Mouse (Mus musculus): ENCODE data around the gene Ncam2. TPM values are rescaled to one million over a fixed set of nuclear protein-coding genes. Genes with fewer than 3 reads are reported as not detected.
A peak's percentile ranks its signal among the peaks of the same experiment; 100 is the strongest.

The Ncam2 gene
- polyA plus RNA-seq, 2 experiments, result 0.01 TPM; not detected in 1

GRCm38 (mm10) chr16:81365901-81366300 lies 165.4 kb downstream of the Ncam2 start:
- Histone ChIP-seq H3K9me3 (ENCODE audit: control insufficient read depth, low read length) (no peaks in the 10 kb centered on the region), H3K27ac (no peak overlapping the region), H3K4me1 (replicated peaks; ENCODE audit: control insufficient read depth in 2 of 2, insufficient read depth in 2 of 2, low read length in 1 of 2) (no peaks in the 10 kb centered on the region), H3K4me2 (ENCODE audit: low read depth) (no peak overlapping the region), H3K27me3 (ENCODE audit: control insufficient read depth, insufficient read depth, low read length) (no peaks in the 10 kb centered on the region), H3K9ac (replicated peaks) (no peak overlapping the region), H3K36me3 (replicated peaks; ENCODE audit: control insufficient read depth, insufficient read depth, low read depth) (no peaks in the 10 kb centered on the region), H3K4me3 (ENCODE audit: insufficient read depth in 1 of 2, low read depth in 2 of 2, low read length in 2 of 2) (no peak overlapping the region)
- ATAC-seq (ENCODE audit: insufficient read depth) (no peak), DNase-seq (ENCODE audit: low read depth in 3 of 3, low spot score in 3 of 3) (no peak)
- 62% methylated on average over 2 of the region's 2 CpGs for WGBS (ENCODE audit: insufficient replicate concordance)
- TF ChIP-seq EP300 (IDR thresholded peaks at IDR 0.05; ENCODE audit: low read depth) (no peak), CTCF (IDR thresholded peaks at IDR 0.05; ENCODE audit: low read depth) (no peak)

GRCm38 (mm10) chr16:81374234-81374633 lies 173.7 kb downstream of the Ncam2 start:
- no peaks in the 10 kb centered on the region for H3K36me3 ChIP-seq (replicated peaks; ENCODE audit: control insufficient read depth, insufficient read depth, low read depth)
- no peak for DNase-seq (ENCODE audit: low read depth in 3 of 3, low spot score in 3 of 3)

GRCm38 (mm10) chr16:81380434-81380833 lies 179.9 kb downstream of the Ncam2 start:
- ATAC-seq (ENCODE audit: insufficient read depth), result no peak
- Histone ChIP-seq H3K4me1 (replicated peaks; ENCODE audit: control insufficient read depth in 2 of 2, insufficient read depth in 2 of 2, low read length in 1 of 2) (no peaks in the 10 kb centered on the region), H3K4me3 (ENCODE audit: insufficient read depth in 1 of 2, low read depth in 2 of 2, low read length in 2 of 2) (no peak overlapping the region), H3K27ac (no peak overlapping the region), H3K4me2 (ENCODE audit: low read depth) (no peak overlapping the region), H3K9ac (replicated peaks) (no peak overlapping the region), H3K9me3 (ENCODE audit: control insufficient read depth, low read length) (no peaks in the 10 kb centered on the region), H3K27me3 (ENCODE audit: control insufficient read depth, insufficient read depth, low read length) (no peaks in the 10 kb centered on the region), H3K36me3 (replicated peaks; ENCODE audit: control insufficient read depth, insufficient read depth, low read depth) (no peaks in the 10 kb centered on the region)
- 79% methylated on average over 4 of the region's 4 CpGs for WGBS (ENCODE audit: insufficient replicate concordance)
- no peak for DNase-seq (ENCODE audit: low read depth in 3 of 3, low spot score in 3 of 3)
- no peak for TF ChIP-seq CTCF (IDR thresholded peaks at IDR 0.05; ENCODE audit: low read depth)
- TF ChIP-seq EP300 (IDR thresholded peaks at IDR 0.05; ENCODE audit: low read depth), result no peak

More at GRCm38 (mm10) chr16:81374234-81374633, 173.7 kb downstream of the Ncam2 start:
- Histone ChIP-seq H3K4me1 (replicated peaks; ENCODE audit: control insufficient read depth in 2 of 2, insufficient read depth in 2 of 2, low read length in 1 of 2) (no peaks in the 10 kb centered on the region), H3K9ac (replicated peaks) (no peak overlapping the region), H3K9me3 (ENCODE audit: control insufficient read depth, low read length) (no peaks in the 10 kb centered on the region), H3K27ac (no peak overlapping the region), H3K4me2 (ENCODE audit: low read depth) (no peak overlapping the region), H3K27me3 (ENCODE audit: control insufficient read depth, insufficient read depth, low read length) (no peaks in the 10 kb centered on the region), H3K4me3 (ENCODE audit: insufficient read depth in 1 of 2, low read depth in 2 of 2, low read length in 2 of 2) (no peak overlapping the region)
- no peak for ATAC-seq (ENCODE audit: insufficient read depth)
- TF ChIP-seq EP300 (IDR thresholded peaks at IDR 0.05; ENCODE audit: low read depth) (no peak), CTCF (IDR thresholded peaks at IDR 0.05; ENCODE audit: low read depth) (no peak)
- WGBS (ENCODE audit: insufficient replicate concordance), result 70% methylated on average over 8 of the region's 8 CpGs

GRCm38 (mm10) chr16:81388646-81389045 lies 188.1 kb downstream of the Ncam2 start:
- no peak overlapping the region for H3K4me2 ChIP-seq (ENCODE audit: low read depth)
- TF ChIP-seq CTCF (IDR thresholded peaks at IDR 0.05; ENCODE audit: low read depth), result no peak
- TF ChIP-seq EP300 (IDR thresholded peaks at IDR 0.05; ENCODE audit: low read depth), result no peak
- H3K9ac ChIP-seq (replicated peaks), result no peak overlapping the region
- DNase-seq (ENCODE audit: low read depth in 3 of 3, low spot score in 3 of 3) (no peak), ATAC-seq (ENCODE audit: insufficient read depth) (no peak)
- H3K4me1 ChIP-seq (replicated peaks; ENCODE audit: control insufficient read depth in 2 of 2, insufficient read depth in 2 of 2, low read length in 1 of 2), result no peaks in the 10 kb centered on the region
- H3K4me3 ChIP-seq (ENCODE audit: insufficient read depth in 1 of 2, low read depth in 2 of 2, low read length in 2 of 2), result no peak overlapping the region
- H3K27ac ChIP-seq, result no peak overlapping the region
- no peaks in the 10 kb centered on the region for H3K27me3 ChIP-seq (ENCODE audit: control insufficient read depth, insufficient read depth, low read length)
- WGBS (ENCODE audit: insufficient replicate concordance), result 66% methylated on average over 2 of the region's 2 CpGs
- H3K36me3 ChIP-seq (replicated peaks; ENCODE audit: control insufficient read depth, insufficient read depth, low read depth), result no peaks in the 10 kb centered on the region
- no peaks in the 10 kb centered on the region for H3K9me3 ChIP-seq (ENCODE audit: control insufficient read depth, low read length)

GRCm38 (mm10) chr16:81434559-81434958 lies 234.1 kb downstream of the Ncam2 start:
- no peaks in the 10 kb centered on the region for H3K4me1 ChIP-seq (replicated peaks; ENCODE audit: control insufficient read depth in 2 of 2, insufficient read depth in 2 of 2, low read length in 1 of 2)
- TF ChIP-seq CTCF (IDR thresholded peaks at IDR 0.05; ENCODE audit: low read depth), result no peak
- no peak for TF ChIP-seq EP300 (IDR thresholded peaks at IDR 0.05; ENCODE audit: low read depth)
- ATAC-seq (ENCODE audit: insufficient read depth), result 0 out of 2 replicates have a peak, but pooled peaks have one; percentile 35
- H3K27ac ChIP-seq, result no peak overlapping the region
- 60% methylated on average over 7 of the region's 7 CpGs for WGBS (ENCODE audit: insufficient replicate concordance)
- no peak overlapping the region for H3K4me2 ChIP-seq (ENCODE audit: low read depth)
- H3K36me3 ChIP-seq (replicated peaks; ENCODE audit: control insufficient read depth, insufficient read depth, low read depth), result no peaks in the 10 kb centered on the region
- no peaks in the 10 kb centered on the region for H3K27me3 ChIP-seq (ENCODE audit: control insufficient read depth, insufficient read depth, low read length)
- peak; percentile 5 to 20 (median 10) for DNase-seq (ENCODE audit: low read depth in 3 of 3, low spot score in 3 of 3)
- no peaks in the 10 kb centered on the region for H3K9me3 ChIP-seq (ENCODE audit: control insufficient read depth, low read length)
- peak overlapping the region in 1 of 2 experiments; percentile 17; a peak in 1 of 4 replicates for H3K4me3 ChIP-seq (ENCODE audit: insufficient read depth in 1 of 2, low read depth in 2 of 2, low read length in 2 of 2)
- H3K9ac ChIP-seq (replicated peaks), result no peak overlapping the region
